Mouse (Mus musculus) intestine, embryonic 16.5 days (tissue): ENCODE data around the gene Rpp14. TPM values are rescaled to one million over a fixed set of nuclear protein-coding genes. Genes with fewer than 3 reads are reported as not detected.

Experiments used
- ATAC-seq: fragments of 200-750 bp; cut with Nextera tagmentation; 2 replicates; pipeline ENCODE4 v1.8.0; 2017; ENCODE audit warnings: moderate TSS enrichment, moderate library complexity
- H3K27ac ChIP-seq: fragments of 300-500 bp; sonication (generic); 2 replicates; pipeline ENCODE4 v1.5.1; 2014; ENCODE audit warnings: mild to moderate bottlenecking, low read length
- H3K27me3 ChIP-seq: fragments of 300-500 bp; sonication (generic); replicated peaks from 2 replicates; pipeline ENCODE4 v1.6.1; 2014; ENCODE audit warnings: low read length, control low read depth, mixed read lengths; ENCODE audit not compliant: control insufficient read depth, insufficient read depth
- H3K36me3 ChIP-seq: fragments of 300-500 bp; sonication (generic); 2 replicates; pipeline ENCODE4 v1.6.1; 2014; ENCODE audit warnings: low read length, control low read depth; ENCODE audit not compliant: control insufficient read depth, insufficient read depth
- H3K4me1 ChIP-seq: fragments of 300-500 bp; sonication (generic); 2 replicates; pipeline ENCODE4 v1.6.1; 2014; ENCODE audit warnings: low read length, control low read depth, mixed read lengths; ENCODE audit not compliant: control insufficient read depth, insufficient read depth
- H3K4me2 ChIP-seq: fragments of 300-500 bp; sonication (generic); 2 replicates; pipeline ENCODE4 v1.6.1; 2014; ENCODE audit warnings: low read depth, low read length, control low read depth
- H3K4me3 ChIP-seq: fragments of 300-500 bp; sonication (generic); 2 replicates; pipeline ENCODE4 v1.5.1; 2014; ENCODE audit warnings: mild to moderate bottlenecking, low read length
- H3K9ac ChIP-seq: fragments of 300-500 bp; sonication (generic); 2 replicates; pipeline ENCODE4 v1.6.1; 2014; ENCODE audit warnings: low read depth, low read length
- H3K9me3 ChIP-seq: fragments of 300-500 bp; sonication (generic); 2 replicates; pipeline ENCODE4 v1.6.1; 2016; ENCODE audit warnings: low read length, control low read depth; ENCODE audit not compliant: control insufficient read depth
- WGBS: fragments of 180-500 bp; shearing (Covaris S2); extraction: QIAGEN DNeasy Blood & Tissue Kit; methylation state at CpG from one replicate; pipeline ENCODE4 v1.1.7; 2014; 5-methylcytosine and 5-hydroxymethylcytosine counted together
- polyA plus RNA-seq: library from polyadenylated mRNA; unstranded; fragments of >200 nt; fragmentation: Nextera tagmentation; extraction: Ambion mirVana; gene quantifications from 2 replicates; pipeline ENCODE4 v1.2.1, GENCODE M21; 2015

The Rpp14 gene
- polyA plus RNA-seq, 1 experiment from 2014 or later = 54.9 TPM

DNA sequence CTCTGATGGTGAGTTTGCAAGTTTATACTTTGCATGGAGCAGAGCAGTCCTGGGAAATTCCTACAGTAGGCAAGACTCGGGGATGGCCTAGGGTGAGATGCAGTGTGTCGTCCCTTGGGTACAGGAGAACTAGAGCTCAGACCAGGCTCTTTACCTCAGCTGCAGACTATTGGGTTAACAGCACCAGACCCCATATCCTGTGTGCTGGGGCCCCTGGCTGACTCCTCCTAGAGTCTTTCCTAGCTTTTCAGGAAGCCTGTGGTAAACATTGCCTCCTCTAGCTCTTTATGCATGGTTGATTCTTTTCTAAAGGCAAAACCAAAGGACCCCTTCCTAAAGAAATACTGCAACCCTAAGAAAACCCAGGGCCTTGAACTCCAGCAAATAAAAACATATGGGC, 61.0 kb downstream of the Rpp14 start:
- H3K27me3 ChIP-seq = no peaks in the 10 kb centered on the region
- no peak overlapping the region for H3K27ac ChIP-seq
- H3K9ac ChIP-seq = no peak overlapping the region
- no peak for ATAC-seq
- peaks cover 12% of the 10 kb centered on the region; the same call in 1 of the 2 replicates for H3K36me3 ChIP-seq
- H3K4me3 ChIP-seq = no peak overlapping the region
- no peak overlapping the region for H3K4me2 ChIP-seq
- H3K4me1 ChIP-seq = no peaks in the 10 kb centered on the region
- H3K9me3 ChIP-seq = no peaks in the 10 kb centered on the region
- WGBS = 84% methylated on average over 2 of the region's 2 CpGs

Other genes starting within 250 kb of the Rpp14 start
- not detected in 2 replicates for gene Gm45521, start 123.1 kb upstream of the Rpp14 start, polyA plus RNA-seq
- 1.7 and 1.9 TPM in 2 replicates for gene Dnase1l3, start 85.8 kb upstream of the Rpp14 start, polyA plus RNA-seq
- 12.5 and 14.1 TPM in 2 replicates for gene Abhd6, start 77.5 kb upstream of the Rpp14 start, polyA plus RNA-seq
- gene Pxk, start 17.8 kb downstream of the Rpp14 start, polyA plus RNA-seq = 40.4 and 44.3 TPM in 2 replicates
- 187 and 215 TPM in 2 replicates for gene Pdhb, start 92.7 kb downstream of the Rpp14 start, polyA plus RNA-seq
- 2.1 and 2.2 TPM in 2 replicates for gene Kctd6, start 133.8 kb downstream of the Rpp14 start, polyA plus RNA-seq
- 1.1 and 1.4 TPM in 2 replicates for gene Acox2, start 179.0 kb downstream of the Rpp14 start, polyA plus RNA-seq
- 0.21 and 0.24 TPM in 2 replicates for gene Fam107a, start 237.7 kb downstream of the Rpp14 start, polyA plus RNA-seq